Mouse (Mus musculus) liver, embryonic 14.5 days (tissue): ENCODE measurements around the gene Phlpp2.

ENCODE experiments used
- CTCF ChIP-seq: IDR thresholded peaks from 2 replicates; pipeline ENCODE4 v1.5.1; 2016; ENCODE audit warnings: antibody characterized with exemption, low read depth, control low read depth
- EP300 ChIP-seq: IDR thresholded peaks from 2 replicates; pipeline ENCODE4 v1.6.1; 2016; ENCODE audit warnings: antibody characterized with exemption, low read depth

GRCm38 (mm10) chr8:109866690-109867089 is 1.7 kb upstream of the Phlpp2 start:
- TF ChIP-seq CTCF (no peak), EP300 (0 out of 2 replicates have a peak, but pooled peaks have one; percentile 1)
